Mouse (Mus musculus): ENCODE results near the gene Scfd1.

- TF ChIP-seq CTCF (IDR thresholded peaks at IDR 0.05; ENCODE audit: extremely low read depth, insufficient read length, insufficient replicate concordance, low read depth, low read length) (no peak), POLR2A (IDR thresholded peaks at IDR 0.05; ENCODE audit: low read depth, low read length) (no peak)
Observed at GRCm38 (mm10) chr12:51437541-51437940, 60.2 kb downstream of the Scfd1 start.

Measured in small intestine, adult 2 months (tissue).